Mouse (Mus musculus) hindbrain, embryonic 13.5 days (tissue): ENCODE measurements around the gene Bcl7c. TPM values are rescaled to one million over a fixed set of nuclear protein-coding genes. Genes with fewer than 3 reads are reported as not detected.
"Not testable (repeated sequence)": the region's sequence is repeated elsewhere in the genome, so short reads cannot be mapped to it uniquely, and the experiment has no call there.

Experiments
- ATAC-seq: fragments of 200-750 bp; cut with Nextera tagmentation; 2 replicates; pipeline ENCODE4 v1.8.0; 2017; ENCODE audit warnings: moderate TSS enrichment; ENCODE audit not compliant: low FRiP score
- H3K27ac ChIP-seq: fragments of 300-500 bp; sonication (generic); 2 replicates; pipeline ENCODE4 v1.5.1; 2015; ENCODE audit warnings: inconsistent platforms, mild to moderate bottlenecking, moderate library complexity
- H3K27me3 ChIP-seq: fragments of 300-500 bp; sonication (generic); 2 replicates; pipeline ENCODE4 v1.6.1; 2015; ENCODE audit warnings: mild to moderate bottlenecking, inconsistent platforms
- H3K36me3 ChIP-seq: fragments of 300-500 bp; sonication (generic); 2 replicates; pipeline ENCODE4 v1.6.1; 2015; ENCODE audit warnings: mild to moderate bottlenecking, inconsistent platforms
- H3K4me1 ChIP-seq: fragments of 300-500 bp; sonication (generic); replicated peaks from 2 replicates; pipeline ENCODE4 v1.6.1; 2015; ENCODE audit warnings: inconsistent platforms
- H3K4me2 ChIP-seq: fragments of 300-500 bp; sonication (generic); 2 replicates; pipeline ENCODE4 v1.6.1; 2015; ENCODE audit warnings: inconsistent platforms, mild to moderate bottlenecking, moderate library complexity
- H3K4me3 ChIP-seq: fragments of 300-500 bp; sonication (generic); 2 replicates; pipeline ENCODE4 v1.5.1; 2015; ENCODE audit warnings: mild to moderate bottlenecking, inconsistent platforms
- H3K9ac ChIP-seq: fragments of 300-500 bp; sonication (generic); 2 replicates; pipeline ENCODE4 v1.6.1; 2015; ENCODE audit warnings: mild to moderate bottlenecking, inconsistent platforms
- H3K9me3 ChIP-seq: fragments of 300-500 bp; sonication (generic); 2 replicates; pipeline ENCODE4 v1.6.1; 2016; ENCODE audit warnings: inconsistent platforms
- WGBS: fragments of 180-500 bp; shearing (Covaris S2); methylation state at CpG from one replicate; pipeline ENCODE4 v1.1.7; 2015; 5-methylcytosine and 5-hydroxymethylcytosine counted together
- polyA plus RNA-seq: library from polyadenylated mRNA; unstranded; fragments of >200 nt; fragmentation: Nextera tagmentation; extraction: Ambion mirVana; gene quantifications from 2 replicates; pipeline ENCODE4 v1.2.1, GENCODE M21; 2015

Bcl7c gene
- polyA plus RNA-seq, 1 experiment from 2014 or later, result 47.0 TPM

DNA sequence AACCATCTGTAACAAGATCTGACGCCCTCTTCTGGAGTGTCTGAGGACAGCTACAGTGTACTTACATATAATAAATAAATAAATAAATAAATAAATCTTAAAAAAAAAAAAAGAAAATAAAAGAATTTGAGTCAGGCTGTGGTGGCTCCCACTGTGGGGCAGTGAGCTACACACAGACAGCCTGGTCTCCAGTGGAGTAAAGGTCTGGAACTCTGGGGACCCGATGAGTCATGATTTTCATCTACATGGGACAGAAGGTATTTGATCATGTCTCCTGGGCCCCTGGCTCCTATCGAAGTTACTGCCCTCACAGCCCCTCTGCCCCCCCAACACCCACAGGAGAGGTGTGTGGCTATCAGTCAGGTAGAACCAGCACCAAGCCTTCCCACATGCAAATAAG is 57.1 kb downstream of the Bcl7c start:
- H3K36me3 ChIP-seq, result no peaks in the 10 kb centered on the region
- no peak overlapping the region for H3K4me2 ChIP-seq
- 0 out of 2 replicates have a peak, but pooled peaks cover 8% of the 10 kb centered on the region for H3K27me3 ChIP-seq
- WGBS, result 87% methylated on average over 2 of the region's 3 CpGs
- H3K4me1 ChIP-seq, result peaks cover 5% of the 10 kb centered on the region; the same call in 1 of the 2 replicates
- H3K9me3 ChIP-seq, result no peaks in the 10 kb centered on the region
- H3K27ac ChIP-seq, result no peak overlapping the region
- no peak overlapping the region for H3K4me3 ChIP-seq
- H3K9ac ChIP-seq, result no peak overlapping the region
- ATAC-seq, result no peak

DNA sequence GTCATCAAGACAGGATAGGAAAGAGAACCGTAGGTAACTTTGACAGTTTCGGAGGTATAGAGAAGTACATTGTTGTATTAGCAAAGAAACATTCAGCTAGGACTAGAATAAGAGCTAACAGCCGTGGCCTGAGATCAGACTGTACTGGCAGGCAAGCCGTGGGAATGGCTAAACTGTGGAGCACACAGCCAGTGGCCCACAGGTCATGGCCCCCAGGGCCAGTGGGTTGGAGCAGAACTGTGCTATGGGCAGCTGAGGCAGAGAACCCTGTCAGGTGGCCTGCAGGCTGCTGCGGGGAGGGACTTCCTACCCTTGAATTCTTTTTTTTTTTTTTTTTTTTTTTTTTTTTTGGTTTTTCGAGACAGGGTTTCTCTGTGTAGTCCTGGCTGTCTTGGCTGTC is 59.5 kb downstream of the Bcl7c start:
- Histone ChIP-seq H3K4me2 (no peak overlapping the region), H3K27me3 (0 out of 2 replicates have a peak, but pooled peaks cover 8% of the 10 kb centered on the region)

DNA sequence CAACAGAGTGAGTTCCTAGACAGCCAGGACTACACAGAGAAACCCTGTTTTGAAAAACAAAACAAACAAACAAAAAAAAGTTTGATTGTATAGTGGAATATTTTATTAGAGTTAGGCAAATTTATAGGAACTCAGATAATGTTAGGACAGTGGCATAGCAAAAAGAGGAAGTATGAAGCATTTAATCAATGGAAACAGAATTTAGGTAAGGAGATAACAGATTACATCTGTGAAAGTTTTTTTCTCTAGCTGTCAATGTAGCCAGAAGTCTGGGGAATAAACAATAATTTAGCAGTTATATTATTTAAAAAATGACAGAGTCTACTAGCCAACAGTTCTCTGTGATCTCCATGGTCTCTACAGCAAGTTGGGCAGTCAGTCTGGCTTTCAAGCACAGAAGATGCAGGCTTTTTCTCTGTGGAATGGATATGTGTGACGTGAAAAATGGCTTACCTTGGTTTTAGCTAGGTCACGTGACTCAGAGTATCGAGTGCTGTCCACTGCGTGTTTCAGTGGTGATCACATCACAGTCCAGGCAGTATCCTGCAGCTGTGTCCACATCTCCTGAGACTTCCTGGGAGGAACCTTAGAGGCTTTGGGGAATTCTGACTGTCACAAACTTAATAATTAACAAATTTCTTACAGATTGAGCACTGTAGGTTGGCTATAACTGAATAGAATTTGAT is 60.1 kb downstream of the Bcl7c start:
- Histone ChIP-seq H3K9ac (no peak overlapping the region), H3K4me1 (peaks cover 5% of the 10 kb centered on the region; the same call in 1 of the 2 replicates), H3K9me3 (no peaks in the 10 kb centered on the region), H3K4me3 (no peak overlapping the region), H3K4me2 (no peak overlapping the region), H3K36me3 (no peaks in the 10 kb centered on the region), H3K27me3 (0 out of 2 replicates have a peak, but pooled peaks cover 8% of the 10 kb centered on the region), H3K27ac (no peak overlapping the region)
- no peak for ATAC-seq
- WGBS, result 71% methylated on average over 4 of the region's 4 CpGs

More for the DNA sequence above, 59.5 kb downstream of the Bcl7c start:
- Histone ChIP-seq H3K27ac (no peak overlapping the region), H3K9ac (no peak overlapping the region), H3K4me3 (no peak overlapping the region), H3K36me3 (no peaks in the 10 kb centered on the region), H3K4me1 (peaks cover 5% of the 10 kb centered on the region; the same call in 1 of the 2 replicates), H3K9me3 (no peaks in the 10 kb centered on the region)
- WGBS, result 90% methylated on average over 5 of the region's 6 CpGs
- ATAC-seq, result no peak

DNA sequence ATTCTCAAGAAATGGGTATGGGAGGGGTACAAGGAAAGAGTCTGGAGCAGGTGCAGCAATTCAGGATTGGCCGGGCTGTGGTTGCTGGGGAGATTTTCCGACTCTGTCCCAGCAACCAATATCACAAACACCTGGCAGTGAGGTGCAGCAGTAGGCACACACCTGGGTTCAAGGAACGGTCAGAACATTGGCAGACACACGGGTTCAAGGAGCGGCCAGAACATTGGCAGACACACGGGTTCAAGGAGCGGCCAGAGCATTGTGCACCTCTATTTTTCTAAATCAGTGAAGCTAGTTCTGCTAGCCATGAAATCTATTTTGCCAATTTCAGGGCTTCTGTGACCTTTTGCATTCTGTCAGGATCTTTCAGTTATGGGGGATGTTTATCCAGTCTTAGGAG is 61.2 kb downstream of the Bcl7c start:
- not testable (repeated sequence) for H3K36me3 ChIP-seq, ATAC-seq, H3K9ac ChIP-seq, H3K4me1 ChIP-seq, H3K27me3 ChIP-seq, H3K9me3 ChIP-seq, H3K4me2 ChIP-seq, H3K4me3 ChIP-seq, H3K27ac ChIP-seq
- 91% methylated on average over 7 of the region's 7 CpGs for WGBS

- H3K9me3 ChIP-seq, result no peaks in the 10 kb centered on the region
- 90% methylated on average over 4 of the region's 4 CpGs for WGBS
Measured at GRCm38 (mm10) chr7:127646363-127646762, 62.4 kb downstream of the Bcl7c start.

GRCm38 (mm10) chr7:127642254-127642653 is 66.5 kb downstream of the Bcl7c start:
- H3K9me3 ChIP-seq, result no peaks in the 10 kb centered on the region
- no peak overlapping the region for H3K9ac ChIP-seq
- no peak overlapping the region for H3K4me3 ChIP-seq
- H3K27me3 ChIP-seq, result no peaks in the 10 kb centered on the region
- peaks cover 5% of the 10 kb centered on the region for H3K4me1 ChIP-seq
- no peak for ATAC-seq
- H3K4me2 ChIP-seq, result no peak overlapping the region
- H3K36me3 ChIP-seq, result no peaks in the 10 kb centered on the region
- 72% methylated on average over 4 of the region's 4 CpGs for WGBS
- no peak overlapping the region for H3K27ac ChIP-seq

More at GRCm38 (mm10) chr7:127646363-127646762, 62.4 kb downstream of the Bcl7c start:
- Histone ChIP-seq H3K27me3 (0 out of 2 replicates have a peak, but pooled peaks cover 5% of the 10 kb centered on the region), H3K4me2 (no peak overlapping the region), H3K4me1 (no peaks in the 10 kb centered on the region), H3K9ac (no peak overlapping the region), H3K27ac (no peak overlapping the region), H3K4me3 (no peak overlapping the region), H3K36me3 (no peaks in the 10 kb centered on the region)
- ATAC-seq, result no peak

- WGBS, result 64% methylated on average over 4 of the region's 4 CpGs
- Histone ChIP-seq H3K27me3 (no peaks in the 10 kb centered on the region), H3K9me3 (no peaks in the 10 kb centered on the region), H3K4me1 (peaks cover 10% of the 10 kb centered on the region), H3K4me2 (no peak overlapping the region), H3K27ac (no peak overlapping the region), H3K9ac (no peak overlapping the region), H3K36me3 (no peaks in the 10 kb centered on the region), H3K4me3 (no peak overlapping the region)
- ATAC-seq, result no peak
Measured at GRCm38 (mm10) chr7:127641260-127641659, 67.5 kb downstream of the Bcl7c start.

GRCm38 (mm10) chr7:127636963-127637362 is 71.8 kb downstream of the Bcl7c start:
- H3K4me3 ChIP-seq, result peak overlapping the region; percentile 60
- no peaks in the 10 kb centered on the region for H3K36me3 ChIP-seq
- H3K4me1 ChIP-seq, result peaks cover 10% of the 10 kb centered on the region
- peak overlapping the region; percentile 66 for H3K4me2 ChIP-seq
- no peaks in the 10 kb centered on the region for H3K9me3 ChIP-seq
- peak; percentile 73; the same call in 1 of the 2 replicates for ATAC-seq
- WGBS, result 1% methylated on average over 27 of the region's 27 CpGs
- peak overlapping the region; percentile 79 for H3K9ac ChIP-seq
- no peaks in the 10 kb centered on the region for H3K27me3 ChIP-seq
- peak overlapping the region; percentile 40 for H3K27ac ChIP-seq

DNA sequence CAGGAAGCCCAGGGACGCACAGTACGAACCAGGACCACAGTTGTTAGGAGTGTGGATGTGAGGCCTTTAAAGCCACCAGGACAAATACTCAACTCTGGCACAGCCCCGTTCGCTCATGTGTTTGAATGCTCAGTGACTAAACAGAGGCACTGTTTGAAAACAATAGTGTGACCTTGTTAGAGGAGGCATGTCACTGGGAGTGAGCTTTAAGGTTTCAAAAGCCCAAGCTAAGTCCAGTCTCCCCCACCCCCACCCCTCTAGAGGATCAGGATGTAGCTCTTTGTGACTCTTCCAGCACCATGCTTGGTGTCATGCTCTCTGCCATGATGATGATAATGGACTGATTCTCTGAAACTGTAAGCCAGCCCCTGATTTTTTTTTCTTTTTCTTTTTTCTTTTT is 77.3 kb downstream of the Bcl7c start:
- Histone ChIP-seq H3K4me1 (peaks cover under 1% of the 10 kb centered on the region; the same call in 1 of the 2 replicates), H3K4me3 (no peak overlapping the region), H3K9ac (no peak overlapping the region), H3K27me3 (no peaks in the 10 kb centered on the region), H3K36me3 (no peaks in the 10 kb centered on the region), H3K4me2 (no peak overlapping the region), H3K27ac (no peak overlapping the region), H3K9me3 (no peaks in the 10 kb centered on the region)
- no peak for ATAC-seq
- WGBS, result 62% methylated on average over 4 of the region's 4 CpGs

DNA sequence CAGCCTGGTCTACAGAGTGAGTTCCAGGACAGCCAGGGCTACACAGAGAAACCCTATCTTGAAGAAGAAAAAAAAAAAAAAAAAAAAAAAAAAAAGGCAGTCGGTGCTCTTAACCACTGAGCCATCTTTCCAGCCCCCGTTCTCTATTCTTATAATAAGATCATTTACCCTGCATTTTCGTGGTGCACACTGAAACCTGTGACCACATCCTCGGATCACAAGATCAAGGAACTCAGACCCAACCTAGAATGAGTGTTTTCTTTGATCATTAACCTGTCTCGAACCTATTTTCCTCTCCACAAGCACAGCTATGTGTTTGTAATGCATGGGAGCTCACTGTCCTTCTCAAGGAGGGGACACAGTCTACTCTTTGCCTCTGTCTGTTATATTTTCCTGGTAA is 80.1 kb downstream of the Bcl7c start:
- WGBS, result 83% methylated on average over 5 of the region's 5 CpGs
- no peak for ATAC-seq

GRCm38 (mm10) chr7:127626471-127626870 is 82.3 kb downstream of the Bcl7c start:
- Histone ChIP-seq H3K4me3 (no peak overlapping the region), H3K27me3 (no peaks in the 10 kb centered on the region), H3K4me1 (no peaks in the 10 kb centered on the region), H3K9ac (no peak overlapping the region), H3K27ac (no peak overlapping the region), H3K36me3 (no peaks in the 10 kb centered on the region), H3K4me2 (no peak overlapping the region), H3K9me3 (no peaks in the 10 kb centered on the region)
- no peak for ATAC-seq
- WGBS, result 92% methylated on average over 4 of the region's 4 CpGs

More for the DNA sequence above, 80.1 kb downstream of the Bcl7c start:
- no peak overlapping the region for H3K4me3 ChIP-seq
- no peaks in the 10 kb centered on the region for H3K27me3 ChIP-seq
- no peaks in the 10 kb centered on the region for H3K4me1 ChIP-seq
- no peak overlapping the region for H3K4me2 ChIP-seq
- no peaks in the 10 kb centered on the region for H3K9me3 ChIP-seq
- H3K9ac ChIP-seq, result no peak overlapping the region
- H3K27ac ChIP-seq, result no peak overlapping the region
- H3K36me3 ChIP-seq, result no peaks in the 10 kb centered on the region

DNA sequence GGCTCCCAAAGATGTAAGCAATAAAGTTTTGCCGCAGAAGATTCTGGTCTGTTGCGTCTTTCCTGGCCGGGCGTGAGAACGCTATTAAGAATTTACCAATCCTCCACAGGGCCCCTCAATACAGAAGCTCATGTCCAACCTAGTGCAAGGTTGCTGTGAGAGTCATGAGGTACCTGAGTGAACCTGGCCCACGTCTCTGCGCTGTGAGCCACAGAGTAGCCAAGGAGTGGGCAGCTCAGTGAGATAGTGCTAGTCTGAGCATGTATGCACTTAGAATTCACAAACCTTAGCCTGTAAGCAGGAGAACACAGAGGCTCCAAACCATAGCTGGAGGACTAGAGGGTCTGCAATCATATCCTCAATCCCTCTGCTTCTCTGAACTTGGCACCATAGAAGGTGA is 82.7 kb downstream of the Bcl7c start:
- no peak overlapping the region for H3K9ac ChIP-seq
- H3K9me3 ChIP-seq, result no peaks in the 10 kb centered on the region
- H3K4me2 ChIP-seq, result no peak overlapping the region
- ATAC-seq, result no peak
- no peak overlapping the region for H3K4me3 ChIP-seq
- H3K27me3 ChIP-seq, result no peaks in the 10 kb centered on the region
- H3K4me1 ChIP-seq, result no peaks in the 10 kb centered on the region
- WGBS, result 98% methylated on average over 7 of the region's 7 CpGs
- H3K36me3 ChIP-seq, result no peaks in the 10 kb centered on the region
- H3K27ac ChIP-seq, result no peak overlapping the region

DNA sequence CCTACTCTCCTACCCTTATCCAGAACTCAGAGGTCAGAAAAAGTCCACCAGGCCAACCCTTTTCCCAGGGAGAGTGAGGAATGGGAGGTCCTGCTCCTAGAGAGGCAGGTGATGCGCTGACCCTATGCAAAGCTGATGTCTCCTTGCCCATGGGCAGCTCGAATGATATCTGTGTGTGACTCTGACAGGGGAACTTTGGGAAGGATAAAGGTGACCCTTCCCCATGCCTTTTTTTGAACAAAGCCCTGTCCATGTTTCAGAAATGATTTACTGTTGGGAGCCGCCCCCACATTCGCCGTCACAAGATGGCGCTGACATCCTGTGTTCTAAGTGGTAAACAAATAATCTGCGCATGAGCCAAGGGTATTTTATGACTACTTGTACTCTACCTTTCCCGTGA is 90.3 kb downstream of the Bcl7c start:
- 91% methylated on average over 7 of the region's 8 CpGs for WGBS
- not testable (repeated sequence) for H3K9ac ChIP-seq

More for the DNA sequence above, 90.3 kb downstream of the Bcl7c start:
- H3K27ac ChIP-seq, H3K9me3 ChIP-seq, H3K4me3 ChIP-seq, H3K27me3 ChIP-seq, ATAC-seq, H3K4me2 ChIP-seq, H3K36me3 ChIP-seq: not testable (repeated sequence)
- H3K4me1 ChIP-seq, result peaks cover 33% of the 10 kb centered on the region
